Mouse (Mus musculus) testis, adult 2 months (tissue): ENCODE measurements around the gene Zfp956. TPM values are rescaled to one million over a fixed set of nuclear protein-coding genes. Genes with fewer than 3 reads are reported as not detected.

Experiments
- H3K27ac ChIP-seq: fragments of 200-500 bp; 2 replicates; pipeline ENCODE4 v1.5.1; 2012; ENCODE audit warnings: low read depth, low read length; ENCODE audit not compliant: control insufficient read depth, insufficient read depth
- H3K27me3 ChIP-seq: fragments of 200-500 bp; 2 replicates; pipeline ENCODE4 v1.6.1; 2012; ENCODE audit warnings: mild to moderate bottlenecking, low read length, moderate library complexity; ENCODE audit not compliant: control insufficient read depth, insufficient read depth
- H3K36me3 ChIP-seq: fragments of 200-500 bp; 2 replicates; pipeline ENCODE4 v1.6.1; 2012; ENCODE audit warnings: mild to moderate bottlenecking, low read length; ENCODE audit not compliant: control insufficient read depth, insufficient read depth
- H3K4me1 ChIP-seq: fragments of 200-500 bp; 2 replicates; pipeline ENCODE4 v1.6.1; 2012; ENCODE audit warnings: low read length; ENCODE audit not compliant: control insufficient read depth, insufficient read depth
- H3K4me3 ChIP-seq: fragments of 200-500 bp; 2 replicates; pipeline ENCODE4 v1.5.1; 2012; ENCODE audit warnings: low read depth, mild to moderate bottlenecking, low read length, moderate library complexity, mixed read lengths; ENCODE audit not compliant: control insufficient read depth
- CTCF ChIP-seq: fragments of 200-500 bp; IDR thresholded peaks from 2 replicates; pipeline ENCODE4 v1.5.1; 2012; ENCODE audit warnings: low read depth, mild to moderate bottlenecking, inconsistent platforms, low read length, moderate library complexity; ENCODE audit not compliant: control insufficient read depth, insufficient read depth, insufficient replicate concordance
- POLR2A ChIP-seq: fragments of 200-500 bp; IDR thresholded peaks from 2 replicates; pipeline ENCODE4 v1.6.1; 2012; ENCODE audit warnings: low read depth, mild to moderate bottlenecking, inconsistent platforms, low read length, moderate library complexity; ENCODE audit not compliant: control insufficient read depth
- polyA plus RNA-seq: library from polyadenylated mRNA; depleted of rRNA; stranded (reverse); fragments of >200 nt; gene quantifications from 2 replicates; pipeline ENCODE4 v1.2.3, GENCODE M21; 2012; rRNA removed

Zfp956 gene
- polyA plus RNA-seq, 1 experiment, result 62.3 TPM

DNA sequence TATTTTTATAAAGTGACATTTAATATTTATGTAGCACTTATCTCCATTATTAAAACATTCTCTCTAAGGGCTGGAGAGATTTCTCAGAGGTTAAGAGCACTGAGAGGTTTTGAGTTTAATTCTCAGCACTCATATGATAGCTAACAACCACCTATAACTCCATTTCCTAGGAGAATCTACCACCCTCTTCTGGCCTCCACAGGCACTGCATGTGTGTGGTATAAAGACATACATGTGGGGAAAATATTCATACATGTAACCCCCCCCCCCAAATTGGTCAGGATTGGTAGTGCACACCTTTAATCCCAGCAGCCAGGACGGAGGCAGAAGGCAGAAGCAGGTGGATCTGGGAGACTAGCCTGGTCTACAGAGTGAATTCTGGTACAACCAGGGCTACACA, 21.4 kb downstream of the Zfp956 start:
- Histone ChIP-seq H3K36me3 (no peaks in the 10 kb centered on the region), H3K27ac (no peak overlapping the region)
- TF ChIP-seq POLR2A (no peak), CTCF (no peak)

GRCm38 (mm10) chr6:47978897-47979368, 25.7 kb downstream of the Zfp956 start:
- Histone ChIP-seq H3K4me3 (no peak overlapping the region), H3K27me3 (no peaks in the 10 kb centered on the region), H3K27ac (no peak overlapping the region), H3K36me3 (no peaks in the 10 kb centered on the region), H3K4me1 (peaks cover 6% of the 10 kb centered on the region)
- TF ChIP-seq CTCF, result no peak
- TF ChIP-seq POLR2A, result no peak

More for the DNA sequence above, 21.4 kb downstream of the Zfp956 start:
- H3K4me3 ChIP-seq, result no peak overlapping the region
- peaks cover 6% of the 10 kb centered on the region for H3K4me1 ChIP-seq
- no peaks in the 10 kb centered on the region for H3K27me3 ChIP-seq

DNA sequence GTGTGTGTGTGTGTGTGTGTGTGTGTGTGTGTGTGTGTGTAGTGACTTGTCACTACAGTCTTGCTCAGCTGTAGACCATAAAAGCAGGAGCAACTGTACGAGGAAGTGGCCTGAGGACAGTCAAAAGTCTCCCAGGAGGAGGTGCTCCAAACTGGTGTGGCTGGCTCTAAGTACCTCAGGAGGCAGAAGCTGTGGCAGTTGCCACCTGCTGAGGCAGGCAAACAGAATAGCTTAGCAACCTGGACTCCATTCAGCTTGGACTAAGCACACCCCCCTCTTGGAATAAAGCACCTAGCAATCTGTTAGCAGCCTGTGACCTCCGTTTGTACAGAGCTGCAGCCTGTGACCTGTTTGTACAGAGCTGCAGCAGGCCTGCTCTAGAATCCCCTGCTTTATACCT, 30.7 kb downstream of the Zfp956 start:
- no peak overlapping the region for H3K27ac ChIP-seq
- H3K36me3 ChIP-seq, result no peaks in the 10 kb centered on the region
- H3K27me3 ChIP-seq, result no peaks in the 10 kb centered on the region
- H3K4me1 ChIP-seq, result no peaks in the 10 kb centered on the region; the same call in 1 of the 2 replicates
- H3K4me3 ChIP-seq, result no peak overlapping the region
- TF ChIP-seq CTCF (no peak), POLR2A (no peak)

- no peak for TF ChIP-seq POLR2A
- no peak for TF ChIP-seq CTCF
- H3K27me3 ChIP-seq, result no peaks in the 10 kb centered on the region
- no peaks in the 10 kb centered on the region for H3K4me1 ChIP-seq
- H3K27ac ChIP-seq, result no peak overlapping the region
- H3K4me3 ChIP-seq, result no peak overlapping the region
- no peaks in the 10 kb centered on the region for H3K36me3 ChIP-seq
Observed at GRCm38 (mm10) chr6:47995661-47996060, 42.5 kb downstream of the Zfp956 start.

DNA sequence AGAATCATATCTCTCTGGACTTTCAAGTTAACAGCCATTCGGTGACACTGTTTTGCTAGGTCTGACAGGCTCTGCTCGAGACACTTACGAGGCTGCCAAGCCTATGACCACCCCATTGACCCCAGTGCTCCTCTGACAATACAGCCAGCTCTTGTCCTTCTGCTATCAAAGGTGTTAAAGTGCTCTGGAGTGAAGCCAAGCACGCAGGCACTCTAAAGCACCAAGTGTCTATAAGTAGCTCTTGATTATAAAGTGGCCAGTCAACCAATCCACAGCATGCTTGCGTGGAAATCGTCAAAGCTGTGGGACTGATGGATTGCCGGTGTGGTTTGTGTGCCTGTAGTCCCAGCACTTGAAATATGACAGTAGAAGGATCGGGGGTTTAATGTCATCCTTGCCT, 57.5 kb downstream of the Zfp956 start:
- no peak overlapping the region for H3K27ac ChIP-seq
- no peaks in the 10 kb centered on the region for H3K27me3 ChIP-seq
- H3K36me3 ChIP-seq, result no peaks in the 10 kb centered on the region
- H3K4me1 ChIP-seq, result peaks cover 1% of the 10 kb centered on the region
- TF ChIP-seq CTCF, result no peak
- no peak overlapping the region for H3K4me3 ChIP-seq

Other genes with a start within 250 kb of the Zfp956 start
- gene Pdia4, start 140.0 kb upstream of the Zfp956 start, polyA plus RNA-seq, result 21.1 and 24.7 TPM in 2 replicates
- gene Zfp786, start 122.5 kb upstream of the Zfp956 start, polyA plus RNA-seq, result 0.85 and 1.0 TPM in 2 replicates
- gene Zfp398, start 117.7 kb upstream of the Zfp956 start, polyA plus RNA-seq, result 5.8 and 6.4 TPM in 2 replicates
- gene Zfp282, start 76.2 kb upstream of the Zfp956 start, polyA plus RNA-seq, result 1.2 and 1.4 TPM in 2 replicates
- 11.3 and 12.3 TPM in 2 replicates for gene Zfp212, start 32.9 kb upstream of the Zfp956 start, polyA plus RNA-seq
- gene Zfp777, start 95.5 kb downstream of the Zfp956 start, polyA plus RNA-seq, result 3.0 and 5.2 TPM in 2 replicates
- gene Zfp746, start 133.2 kb downstream of the Zfp956 start, polyA plus RNA-seq, result 17.4 and 18.1 TPM in 2 replicates